Comparison of ENCODE assay signal across 16 mouse cellular contexts in genomic region chr7:80090191-80091003, GRCm38 (mm10). TPM values are rescaled to one million over a fixed set of nuclear protein-coding genes. Genes with fewer than 3 reads are reported as not detected.
DNase-seq lines count a peak whose midpoint lies in the region; ATAC-seq lines count a peak whose summit lies in the region.
"Had no signal": no experiment of that assay in that cellular context is flagged by ENCODE, and none has a peak within 500 bp of the region (broad histone marks: within the 10 kb centered on the region; RNA-seq: fewer than 3 reads in every experiment).

No protein-coding gene starts in this region.

- 0 out of 2 replicates have a peak overlapping the region, but pooled peaks have one; percentile 42 for H3K27ac ChIP-seq in forebrain, embryonic 12.5 days
- no peak overlapping the region for H3K27ac ChIP-seq in forebrain, embryonic 14.5 days (ENCODE audit: low read depth, low read length)
- no peak overlapping the region for H3K27ac ChIP-seq in hindbrain, embryonic 11.5 days (ENCODE audit: low read depth, low read length)
- H3K27ac ChIP-seq in hindbrain, embryonic 16.5 days (ENCODE audit: low read depth, low read length) = no peak overlapping the region
- 0 out of 2 replicates have a peak overlapping the region, but pooled peaks have one; percentile 23 for H3K27ac ChIP-seq in midbrain, embryonic 10.5 days (replicated peaks)
- H3K27ac ChIP-seq in midbrain, embryonic 16.5 days (ENCODE audit: low read length) = no peak overlapping the region
- H3K27ac ChIP-seq in hindbrain, embryonic 13.5 days = no peak overlapping the region
- H3K27ac ChIP-seq: limb, embryonic 12.5 days; neural tube, embryonic 12.5 days had no signal

- no peak for DNase-seq in forebrain, embryonic 14.5 days (ENCODE audit: low spot score)
- no peak for DNase-seq in hindbrain, embryonic 11.5 days (ENCODE audit: low spot score)
- no peak for DNase-seq in midbrain, embryonic 10.5 days (ENCODE audit: low spot score)
- no peak for DNase-seq in cerebellum, adult 11-12 months
- DNase-seq: adrenal gland, adult 8-10 months; kidney, adult 9 months; lung, embryonic 14.5 days; retina, postnatal 1 day had no signal

- no peak overlapping the region for H3K9ac ChIP-seq in forebrain, embryonic 12.5 days
- no peak overlapping the region for H3K9ac ChIP-seq in forebrain, embryonic 14.5 days (ENCODE audit: low read length)
- H3K9ac ChIP-seq in hindbrain, embryonic 11.5 days (ENCODE audit: low read depth, low read length) = no peak overlapping the region
- H3K9ac ChIP-seq in hindbrain, embryonic 16.5 days (ENCODE audit: low read depth, low read length) = no peak overlapping the region
- no peak overlapping the region for H3K9ac ChIP-seq in midbrain, embryonic 16.5 days (ENCODE audit: low read depth, low read length)
- H3K9ac ChIP-seq in hindbrain, embryonic 13.5 days = peak overlapping the region; percentile 35; the same call in 1 of the 2 replicates
- H3K9ac ChIP-seq: limb, embryonic 12.5 days; lung, embryonic 14.5 days; neural tube, embryonic 12.5 days had no signal

- no peaks in the 10 kb centered on the region for H3K27me3 ChIP-seq in forebrain, embryonic 12.5 days
- no peaks in the 10 kb centered on the region for H3K27me3 ChIP-seq in forebrain, embryonic 14.5 days (replicated peaks; ENCODE audit: control insufficient read depth, insufficient read depth, low read length)
- no peaks in the 10 kb centered on the region for H3K27me3 ChIP-seq in hindbrain, embryonic 11.5 days (ENCODE audit: control insufficient read depth, insufficient read depth, low read length)
- no peaks in the 10 kb centered on the region for H3K27me3 ChIP-seq in hindbrain, embryonic 16.5 days (replicated peaks; ENCODE audit: control insufficient read depth, insufficient read depth, low read length)
- H3K27me3 ChIP-seq in midbrain, embryonic 10.5 days (ENCODE audit: low read depth, poor library complexity, severe bottlenecking) = no peaks in the 10 kb centered on the region
- no peaks in the 10 kb centered on the region for H3K27me3 ChIP-seq in midbrain, embryonic 16.5 days (ENCODE audit: control insufficient read depth, insufficient read depth, low read depth, low read length)
- no peaks in the 10 kb centered on the region for H3K27me3 ChIP-seq in hindbrain, embryonic 13.5 days
- H3K27me3 ChIP-seq: limb, embryonic 12.5 days; megakaryocyte, embryonic 14.5 days; neural tube, embryonic 12.5 days had no signal

- whole genome bisulfite sequencing in forebrain, embryonic 12.5 days = 86% methylated on average over 18 of the region's 18 CpGs
- 90% methylated on average over 18 of the region's 18 CpGs for WGBS in forebrain, embryonic 14.5 days
- WGBS in hindbrain, embryonic 11.5 days = 85% methylated on average over 18 of the region's 18 CpGs
- WGBS in hindbrain, embryonic 16.5 days = 82% methylated on average over 18 of the region's 18 CpGs
- WGBS in midbrain, embryonic 10.5 days = 89% methylated on average over 18 of the region's 18 CpGs
- 88% methylated on average over 18 of the region's 18 CpGs for WGBS in midbrain, embryonic 16.5 days
- 86% methylated on average over 18 of the region's 18 CpGs for WGBS in hindbrain, embryonic 13.5 days

- no peaks in the 10 kb centered on the region for H3K9me3 ChIP-seq in forebrain, embryonic 12.5 days
- no peaks in the 10 kb centered on the region for H3K9me3 ChIP-seq in forebrain, embryonic 14.5 days (replicated peaks; ENCODE audit: control insufficient read depth, low read length)
- H3K9me3 ChIP-seq in hindbrain, embryonic 11.5 days (ENCODE audit: control insufficient read depth, low read length) = no peaks in the 10 kb centered on the region
- no peaks in the 10 kb centered on the region for H3K9me3 ChIP-seq in hindbrain, embryonic 16.5 days (ENCODE audit: control insufficient read depth, low read length)
- no peaks in the 10 kb centered on the region for H3K9me3 ChIP-seq in midbrain, embryonic 10.5 days (replicated peaks)
- no peaks in the 10 kb centered on the region for H3K9me3 ChIP-seq in midbrain, embryonic 16.5 days (replicated peaks; ENCODE audit: control insufficient read depth, low read length, poor library complexity, severe bottlenecking)
- no peaks in the 10 kb centered on the region for H3K9me3 ChIP-seq in hindbrain, embryonic 13.5 days
- H3K9me3 ChIP-seq: limb, embryonic 12.5 days; megakaryocyte, embryonic 14.5 days; neural tube, embryonic 12.5 days had no signal

- peaks cover 97% of the 10 kb centered on the region for H3K36me3 ChIP-seq in forebrain, embryonic 12.5 days (replicated peaks)
- H3K36me3 ChIP-seq in forebrain, embryonic 14.5 days (ENCODE audit: control insufficient read depth, insufficient read depth, low read length) = peaks cover 93% of the 10 kb centered on the region
- peaks cover 30% of the 10 kb centered on the region for H3K36me3 ChIP-seq in hindbrain, embryonic 11.5 days (ENCODE audit: control insufficient read depth, insufficient read depth, low read length)
- H3K36me3 ChIP-seq in hindbrain, embryonic 16.5 days (ENCODE audit: control insufficient read depth, insufficient read depth, low read length) = peaks cover 19% of the 10 kb centered on the region
- H3K36me3 ChIP-seq in midbrain, embryonic 10.5 days = peaks cover 99% of the 10 kb centered on the region
- peaks cover 28% of the 10 kb centered on the region for H3K36me3 ChIP-seq in midbrain, embryonic 16.5 days (ENCODE audit: control insufficient read depth, insufficient read depth, low read length)
- H3K36me3 ChIP-seq in hindbrain, embryonic 13.5 days = peaks cover 94% of the 10 kb centered on the region

- no peaks in the 10 kb centered on the region for H3K4me1 ChIP-seq in forebrain, embryonic 12.5 days
- H3K4me1 ChIP-seq in forebrain, embryonic 14.5 days (ENCODE audit: control insufficient read depth, insufficient read depth, low read length) = no peaks in the 10 kb centered on the region
- H3K4me1 ChIP-seq in hindbrain, embryonic 11.5 days (replicated peaks; ENCODE audit: control insufficient read depth, insufficient read depth, low read length) = no peaks in the 10 kb centered on the region
- H3K4me1 ChIP-seq in hindbrain, embryonic 16.5 days (ENCODE audit: control insufficient read depth, insufficient read depth, low read depth, low read length) = no peaks in the 10 kb centered on the region
- H3K4me1 ChIP-seq in midbrain, embryonic 10.5 days = no peaks in the 10 kb centered on the region; the same call in 1 of the 2 replicates
- H3K4me1 ChIP-seq in midbrain, embryonic 16.5 days (ENCODE audit: control insufficient read depth, insufficient read depth, low read length) = no peaks in the 10 kb centered on the region; the same call in 1 of the 2 replicates
- peaks cover 13% of the 10 kb centered on the region for H3K4me1 ChIP-seq in hindbrain, embryonic 13.5 days (replicated peaks)
- H3K4me1 ChIP-seq: limb, embryonic 12.5 days had no signal

- ATAC-seq in forebrain, embryonic 12.5 days (ENCODE audit: low FRiP score) = no peak
- no peak for ATAC-seq in forebrain, embryonic 14.5 days
- ATAC-seq in hindbrain, embryonic 11.5 days (ENCODE audit: low FRiP score) = peak; percentile 28; the same call in 1 of the 2 replicates
- ATAC-seq in hindbrain, embryonic 16.5 days = no peak
- ATAC-seq in midbrain, embryonic 16.5 days = no peak
- ATAC-seq in hindbrain, embryonic 13.5 days (ENCODE audit: low FRiP score) = no peak; the same call in 1 of the 2 replicates

- no peak overlapping the region for H3K4me2 ChIP-seq in forebrain, embryonic 12.5 days
- H3K4me2 ChIP-seq in forebrain, embryonic 14.5 days (ENCODE audit: low read length) = no peak overlapping the region
- H3K4me2 ChIP-seq in hindbrain, embryonic 11.5 days (replicated peaks; ENCODE audit: low read depth, low read length) = no peak overlapping the region
- H3K4me2 ChIP-seq in hindbrain, embryonic 16.5 days (ENCODE audit: low read length) = no peak overlapping the region
- no peak overlapping the region for H3K4me2 ChIP-seq in midbrain, embryonic 16.5 days (ENCODE audit: low read length)
- no peak overlapping the region for H3K4me2 ChIP-seq in hindbrain, embryonic 13.5 days
- H3K4me2 ChIP-seq: limb, embryonic 12.5 days; lung, embryonic 14.5 days; neural tube, embryonic 12.5 days had no signal

- H3K4me3 ChIP-seq in forebrain, embryonic 12.5 days (replicated peaks) = no peak overlapping the region
- H3K4me3 ChIP-seq in forebrain, embryonic 14.5 days (ENCODE audit: low read depth, low read length) = no peak overlapping the region
- no peak overlapping the region for H3K4me3 ChIP-seq in hindbrain, embryonic 11.5 days (ENCODE audit: low read depth, low read length)
- no peak overlapping the region for H3K4me3 ChIP-seq in hindbrain, embryonic 16.5 days (ENCODE audit: low read length)
- H3K4me3 ChIP-seq in midbrain, embryonic 10.5 days = no peak overlapping the region
- H3K4me3 ChIP-seq in midbrain, embryonic 16.5 days (ENCODE audit: low read depth, low read length) = no peak overlapping the region
- H3K4me3 ChIP-seq in hindbrain, embryonic 13.5 days = no peak overlapping the region
- H3K4me3 ChIP-seq: erythroblast, embryonic 14.5 days; limb, embryonic 12.5 days; megakaryocyte, embryonic 14.5 days; neural tube, embryonic 12.5 days had no signal

RNA-seq across cellular contexts. Expression of gene Idh2, which starts 24.8 kb away (rescaled TPM):
- polyA plus RNA-seq in forebrain, embryonic 12.5 days (2016; fragmentation: Nextera tagmentation; extraction: Ambion mirVana) = 359 and 369 TPM in 2 replicates
- 315 and 338 TPM in 2 replicates for polyA plus RNA-seq in forebrain, embryonic 14.5 days (2014; fragmentation: Nextera tagmentation; extraction: Ambion mirVana)
- polyA plus RNA-seq in hindbrain, embryonic 11.5 days (2014; fragmentation: Nextera tagmentation; extraction: Ambion mirVana) = 331 and 352 TPM in 2 replicates
- 215 and 225 TPM in 2 replicates for polyA plus RNA-seq in hindbrain, embryonic 16.5 days (2015; fragmentation: Nextera tagmentation; extraction: Ambion mirVana)
- 428 and 429 TPM in 2 replicates for polyA plus RNA-seq in midbrain, embryonic 10.5 days (2016; fragmentation: Nextera tagmentation; extraction: Ambion mirVana)
- 210 and 224 TPM in 2 replicates for polyA plus RNA-seq in midbrain, embryonic 16.5 days (2015; fragmentation: Nextera tagmentation; extraction: Ambion mirVana)
- 237 and 256 TPM in 2 replicates for polyA plus RNA-seq in hindbrain, embryonic 13.5 days (2015; fragmentation: Nextera tagmentation; extraction: Ambion mirVana)

Comparison
In these comparisons a context has a peak if more than half of its experiments do, and no peak if none do; other contexts are left out.
1. H3K27ac ChIP-seq: peak in forebrain, embryonic 12.5 days (single experiment) and midbrain, embryonic 10.5 days (single experiment); none in forebrain, embryonic 14.5 days (single experiment), hindbrain, embryonic 11.5 days (single experiment), hindbrain, embryonic 16.5 days (single experiment), midbrain, embryonic 16.5 days (single experiment) and hindbrain, embryonic 13.5 days (single experiment).